Mouse (Mus musculus) CH12.LX (cell line): ENCODE measurements around the gene Chrm5. TPM values are rescaled to one million over a fixed set of nuclear protein-coding genes. Genes with fewer than 3 reads are reported as not detected.

ENCODE experiments used
- DNase-seq: peaks from one replicate; pipeline ENCODE4 v3.0.0-alpha.2; 2013; ENCODE audit errors: extremely low read depth
- H3K27ac ChIP-seq: 2 replicates; pipeline ENCODE4 v1.5.1; 2012; ENCODE audit warnings: low read depth, mild to moderate bottlenecking, control low read depth, moderate library complexity; ENCODE audit not compliant: insufficient read depth
- H3K27me3 ChIP-seq: replicated peaks from 2 replicates; pipeline ENCODE3; 2012; ENCODE audit warnings: inconsistent platforms
- H3K36me3 ChIP-seq, 2 experiments: replicated peaks in 1 of 2; 2 replicates each; pipeline versions ENCODE3 to v1.6.1; 2012; ENCODE audit warnings: inconsistent platforms in 1 of 2, low read length in 1 of 2, mild to moderate bottlenecking in 1 of 2, mixed read lengths in 1 of 2, moderate library complexity in 1 of 2; ENCODE audit not compliant: control insufficient read depth in 1 of 2, insufficient read depth in 1 of 2
- H3K4me1 ChIP-seq, 2 experiments: 2 replicates each; pipeline ENCODE4 v1.6.1; 2012; ENCODE audit warnings: inconsistent platforms in 1 of 2, moderate library complexity in 1 of 2; ENCODE audit not compliant: insufficient read depth in 2 of 2, control insufficient read depth in 1 of 2
- H3K4me2 ChIP-seq: 2 replicates; pipeline ENCODE4 v1.6.1; 2012; ENCODE audit warnings: low read depth, mild to moderate bottlenecking, control low read depth; ENCODE audit not compliant: poor library complexity, insufficient read depth, severe bottlenecking
- H3K4me3 ChIP-seq, 3 experiments: fragments of 150-350 bp in 1 of 3; sonication (generic) in 1 of 3; replicated peaks in 1 of 3; 2 replicates each; pipeline versions ENCODE3 to v1.5.1; 2011 to 2012; ENCODE audit warnings: low read depth in 2 of 3, low read length in 2 of 3, mild to moderate bottlenecking in 2 of 3, moderate library complexity in 2 of 3, control low read depth in 1 of 3, improper control_type of control experiment in 1 of 3, inconsistent platforms in 1 of 3, mixed read lengths in 1 of 3; ENCODE audit not compliant: poor library complexity in 1 of 3
- H3K79me2 ChIP-seq: replicated peaks from 2 replicates; pipeline ENCODE4 v1.6.1; 2012; ENCODE audit warnings: mild to moderate bottlenecking, moderate library complexity; ENCODE audit not compliant: control insufficient read depth, poor library complexity, insufficient read depth, severe bottlenecking; ENCODE audit errors: extremely low read depth
- H3K9ac ChIP-seq: 2 replicates; pipeline ENCODE4 v1.6.1; 2012; ENCODE audit warnings: low read depth, mild to moderate bottlenecking, control low read depth, moderate library complexity; ENCODE audit not compliant: insufficient read depth
- H3K9me3 ChIP-seq: replicated peaks from 2 replicates; pipeline ENCODE3; 2012; ENCODE audit warnings: low read length, inconsistent platforms, mixed read lengths
- CHD1 ChIP-seq: IDR thresholded peaks from 2 replicates; pipeline ENCODE4 v1.6.1; 2012; ENCODE audit warnings: low read depth, low read length, improper control_type of control experiment, inconsistent platforms
- CTCF ChIP-seq, 2 experiments: IDR thresholded peaks in 1 of 2; conservative IDR thresholded peaks in 1 of 2; 2 replicates each; pipeline ENCODE4 v1.5.1; 2011 to 2012; ENCODE audit warnings: low read depth in 2 of 2, low read length in 2 of 2, improper control_type of control experiment in 1 of 2, inconsistent platforms in 1 of 2, mild to moderate bottlenecking in 1 of 2, moderate library complexity in 1 of 2
- E2F4 ChIP-seq: IDR thresholded peaks from 2 replicates; pipeline ENCODE4 v1.6.1; 2011; ENCODE audit warnings: low read depth, low read length, improper control_type of control experiment; ENCODE audit not compliant: insufficient replicate concordance
- EP300 ChIP-seq: IDR thresholded peaks from 2 replicates; pipeline ENCODE4 v1.6.1; 2011; ENCODE audit warnings: low read length, improper control_type of control experiment
- ETS1 ChIP-seq: conservative IDR thresholded peaks from 2 replicates; pipeline ENCODE4 v1.6.1; 2012; ENCODE audit warnings: low read depth, mild to moderate bottlenecking, inconsistent platforms, low read length, improper control_type of control experiment, moderate library complexity
- IRF4 ChIP-seq: IDR thresholded peaks from 2 replicates; pipeline ENCODE4 v1.6.1; 2014; ENCODE audit warnings: low read depth, mild to moderate bottlenecking, inconsistent platforms, low read length, improper control_type of control experiment
- JUN ChIP-seq: IDR thresholded peaks from 2 replicates; pipeline ENCODE4 v1.6.1; 2011; ENCODE audit warnings: low read depth, mild to moderate bottlenecking, low read length, improper control_type of control experiment, moderate library complexity; ENCODE audit not compliant: insufficient read depth
- JUND ChIP-seq: conservative IDR thresholded peaks from 2 replicates; pipeline ENCODE4 v1.6.1; 2011; ENCODE audit warnings: low read depth, low read length, improper control_type of control experiment
- MAX ChIP-seq: IDR thresholded peaks from 2 replicates; pipeline ENCODE4 v1.6.1; 2011; ENCODE audit warnings: low read length, improper control_type of control experiment
- MAZ ChIP-seq: IDR thresholded peaks from 2 replicates; pipeline ENCODE4 v1.6.1; 2012; ENCODE audit warnings: low read depth, mild to moderate bottlenecking, inconsistent platforms, low read length, improper control_type of control experiment, moderate library complexity
- MXI1 ChIP-seq: IDR thresholded peaks from 2 replicates; pipeline ENCODE4 v1.6.1; 2011; ENCODE audit warnings: mild to moderate bottlenecking, low read depth, low read length, improper control_type of control experiment
- MYC ChIP-seq: IDR thresholded peaks from 2 replicates; pipeline ENCODE4 v1.6.1; 2011; ENCODE audit warnings: low read depth, mild to moderate bottlenecking, improper control_type of control experiment, low read length
- NRF1 ChIP-seq: IDR thresholded peaks from 2 replicates; pipeline ENCODE4 v1.6.1; 2014; ENCODE audit warnings: low read depth, mild to moderate bottlenecking, inconsistent platforms, low read length, improper control_type of control experiment, moderate library complexity
- PAX5 ChIP-seq: IDR thresholded peaks from 2 replicates; pipeline ENCODE4 v1.6.1; 2012; ENCODE audit warnings: low read length, inconsistent platforms, mixed read lengths
- POLR2A ChIP-seq: IDR thresholded peaks from 2 replicates; pipeline ENCODE4 v1.6.1; 2011; ENCODE audit warnings: low read depth, mild to moderate bottlenecking, improper control_type of control experiment, low read length
- POLR2AphosphoS2 ChIP-seq: IDR thresholded peaks from 2 replicates; pipeline ENCODE4 v1.6.1; 2011; ENCODE audit warnings: low read depth, low read length, improper control_type of control experiment
- RAD21 ChIP-seq: IDR thresholded peaks from 2 replicates; pipeline ENCODE4 v1.6.1; 2011; ENCODE audit warnings: low read depth, mild to moderate bottlenecking, low read length, improper control_type of control experiment, moderate library complexity
- SIN3A ChIP-seq: IDR thresholded peaks from 2 replicates; pipeline ENCODE4 v1.6.1; 2012; ENCODE audit warnings: low read length, improper control_type of control experiment, inconsistent platforms
- SMC3 ChIP-seq: IDR thresholded peaks from 2 replicates; pipeline ENCODE4 v1.6.1; 2011; ENCODE audit warnings: low read depth, low read length, improper control_type of control experiment
- TCF12 ChIP-seq: IDR thresholded peaks from 2 replicates; pipeline ENCODE4 v1.6.1; 2014; ENCODE audit warnings: low read depth, mild to moderate bottlenecking, inconsistent platforms, low read length, improper control_type of control experiment
- USF1 ChIP-seq: IDR thresholded peaks from 2 replicates; pipeline ENCODE4 v1.6.1; 2014; ENCODE audit warnings: low read depth, mild to moderate bottlenecking, inconsistent platforms, low read length, improper control_type of control experiment
- USF2 ChIP-seq: conservative IDR thresholded peaks from 2 replicates; pipeline ENCODE4 v1.6.1; 2011; ENCODE audit warnings: low read depth, low read length, improper control_type of control experiment
- ZC3H11A ChIP-seq: IDR thresholded peaks from 2 replicates; pipeline ENCODE4 v1.6.1; 2012; ENCODE audit warnings: low read depth, mild to moderate bottlenecking, inconsistent platforms, low read length, improper control_type of control experiment
- ZMIZ1 ChIP-seq: IDR thresholded peaks from 2 replicates; pipeline ENCODE4 v1.6.1; 2012; ENCODE audit warnings: low read depth, mild to moderate bottlenecking, inconsistent platforms, low read length, improper control_type of control experiment
- ZNF384 ChIP-seq: IDR thresholded peaks from 2 replicates; pipeline ENCODE4 v1.6.1; 2012; ENCODE audit warnings: low read depth, low read length, improper control_type of control experiment, inconsistent platforms
- dilution Hi-C: fragments of 300-500 bp; cut with MboI; formaldehyde crosslinking; loops from 2 replicates; pipeline ENCODE4 v1.14.3; 2020; ENCODE audit warnings: low sequenced_read_pairs; ENCODE audit not compliant: extremely low pct_unique_long_range_greater_than_20kb, extremely low pct_ligation_motif_present
- in situ Hi-C: fragments of 300-500 bp; cut with MboI; formaldehyde crosslinking; loops from 3 replicates; pipeline ENCODE4 v1.14.3; 2019; ENCODE audit warnings: low sequenced_read_pairs, low pct_ligation_motif_present, low pct_unique_long_range_greater_than_20kb, mixed read lengths
- polyA plus RNA-seq: library from polyadenylated mRNA; unstranded; fragments of >175 nt; gene quantifications from 2 replicates; pipeline ENCODE4 v1.2.1, GENCODE M21; 2012; ENCODE audit warnings: low read depth; ENCODE audit not compliant: insufficient read length
- total RNA-seq, 2 experiments: library from RNA; depleted of rRNA; stranded (reverse); fragments of 300-350 nt in 1 of 2; fragments of >200 nt in 1 of 2; gene quantifications; 2 replicates each; pipeline ENCODE4 v1.2.3; 2012 to 2014

Gene Chrm5
- total and polyA plus RNA-seq, 3 experiments: not detected

GRCm38 (mm10) chr2:112449597-112450296 is 30.8 kb downstream of the Chrm5 start:
- Histone ChIP-seq H3K27ac (no peak overlapping the region), H3K9me3 (no peaks in the 10 kb centered on the region), H3K4me3 (no peak overlapping the region), H3K36me3 (no peaks in the 10 kb centered on the region), H3K27me3 (no peaks in the 10 kb centered on the region), H3K79me2 (no peaks in the 10 kb centered on the region), H3K4me2 (peak overlapping the region; percentile 87), H3K4me1 (peaks cover 3 to 27% of the 10 kb centered on the region in 2 experiments; a peak in 3 of 4 replicates), H3K9ac (peak overlapping the region; percentile 48)
- DNase-seq: peak; percentile 55
- TF ChIP-seq MXI1 (0 out of 2 replicates have a peak, but pooled peaks have one; percentile 22), ETS1 (no peak), RAD21 (peak; percentile 45), JUND (no peak), CTCF (conservative IDR thresholded peaks at IDR 0.05 in 1 of 2, IDR thresholded peaks at IDR 0.05 in 1 of 2; ENCODE audit: low read depth in 2 of 2, low read length in 2 of 2) (peak in 1 of 2 experiments; percentile 78; a peak in 3 of 4 replicates), JUN (no peak), E2F4 (no peak), NRF1 (no peak), MAZ (peak; percentile 82; the same call in 1 of the 2 replicates), ZNF384 (peak; percentile 37; the same call in 1 of the 2 replicates), ZMIZ1 (no peak), CHD1 (peak; percentile 76; the same call in 1 of the 2 replicates), SMC3 (peak; percentile 73), MAX (no peak), SIN3A (0 out of 2 replicates have a peak, but pooled peaks have one; percentile 54)
- in situ Hi-C loops: loop anchor here (10.0 kb wide), 1 partner anchor 75 kb away; the partner anchor contains the start of gene Katnbl1
- dilution Hi-C loops: no loop called here

- H3K4me1 ChIP-seq: peaks cover 3 to 22% of the 10 kb centered on the region in 2 experiments; a peak in 3 of 4 replicates
- no peaks in the 10 kb centered on the region for H3K9me3 ChIP-seq
- no peaks in the 10 kb centered on the region for H3K36me3 ChIP-seq
- H3K27me3 ChIP-seq: no peaks in the 10 kb centered on the region
- no peak overlapping the region for H3K4me2 ChIP-seq
- DNase-seq: no peak
- H3K79me2 ChIP-seq: no peaks in the 10 kb centered on the region
- TF ChIP-seq MXI1: no peak
- TF ChIP-seq POLR2A: no peak
- no peak for TF ChIP-seq ETS1
- no peak for TF ChIP-seq USF1
- no peak for TF ChIP-seq POLR2AphosphoS2
- TF ChIP-seq MAZ: no peak
- TF ChIP-seq ZMIZ1: no peak
- no peak for TF ChIP-seq MYC
- no peak for TF ChIP-seq IRF4
- no peak for TF ChIP-seq ZC3H11A
- TF ChIP-seq SIN3A: no peak
- no peak for TF ChIP-seq EP300
- no peak for TF ChIP-seq TCF12
- TF ChIP-seq MAX: no peak
- TF ChIP-seq E2F4: no peak
- TF ChIP-seq PAX5: no peak
- no peak for TF ChIP-seq USF2
- no peak overlapping the region for H3K27ac ChIP-seq
- no peak overlapping the region for H3K9ac ChIP-seq
- dilution Hi-C loops: no loop called here
- H3K4me3 ChIP-seq: no peak overlapping the region
- in situ Hi-C loops: no loop called here
Measured at GRCm38 (mm10) chr2:112448510-112449059, 32.0 kb downstream of the Chrm5 start.
